Mouse (Mus musculus): Measurements from ENCODE around the gene Cxcr4. TPM values are rescaled to one million over a fixed set of nuclear protein-coding genes. Genes with fewer than 3 reads are reported as not detected.

Cxcr4 gene
- polyA plus RNA-seq, 1 experiment from 2014 or later, result 5.6 TPM

- Histone ChIP-seq H3K27ac (ENCODE audit: low read depth) (no peak overlapping the region), H3K9me3 (ENCODE audit: control insufficient read depth, low read length) (no peaks in the 10 kb centered on the region), H3K4me3 (ENCODE audit: low read depth, low read length) (no peak overlapping the region), H3K27me3 (replicated peaks; ENCODE audit: control insufficient read depth, insufficient read depth, low read length) (no peaks in the 10 kb centered on the region), H3K4me1 (replicated peaks; ENCODE audit: control insufficient read depth, insufficient read depth, low read length) (0 out of 2 replicates have a peak, but pooled peaks cover 2% of the 10 kb centered on the region), H3K4me2 (ENCODE audit: low read length) (no peak overlapping the region), H3K36me3 (ENCODE audit: control insufficient read depth, insufficient read depth, low read length) (no peaks in the 10 kb centered on the region), H3K9ac (ENCODE audit: low read length) (no peak overlapping the region)
- 82% methylated on average over 17 of the region's 17 CpGs for WGBS
- DNase-seq (ENCODE audit: low spot score), result no peak
- ATAC-seq (replicated peaks; ENCODE audit: low FRiP score, low TSS enrichment, low read depth), result no peak
These were observed 22.0 kb downstream of the Cxcr4 start for GRCm38 (mm10) chr1:128569992-128570648.

- no peak overlapping the region for H3K4me2 ChIP-seq (ENCODE audit: low read length)
These were observed 24.6 kb downstream of the Cxcr4 start for GRCm38 (mm10) chr1:128567224-128568197.

GRCm38 (mm10) chr1:128563905-128564304 is 28.2 kb downstream of the Cxcr4 start:
- no peak for DNase-seq (ENCODE audit: low spot score)

More at GRCm38 (mm10) chr1:128567224-128568197, 24.6 kb downstream of the Cxcr4 start:
- WGBS, result 82% methylated on average over 12 of the region's 12 CpGs
- DNase-seq (ENCODE audit: low spot score), result no peak
- 0 out of 2 replicates have a peak, but pooled peaks cover 2% of the 10 kb centered on the region for H3K4me1 ChIP-seq (replicated peaks; ENCODE audit: control insufficient read depth, insufficient read depth, low read length)
- no peak overlapping the region for H3K4me3 ChIP-seq (ENCODE audit: low read depth, low read length)
- no peak overlapping the region for H3K9ac ChIP-seq (ENCODE audit: low read length)
- H3K27me3 ChIP-seq (replicated peaks; ENCODE audit: control insufficient read depth, insufficient read depth, low read length), result no peaks in the 10 kb centered on the region
- no peak for ATAC-seq (replicated peaks; ENCODE audit: low FRiP score, low TSS enrichment, low read depth)
- no peaks in the 10 kb centered on the region for H3K9me3 ChIP-seq (ENCODE audit: control insufficient read depth, low read length)
- H3K27ac ChIP-seq (ENCODE audit: low read depth), result no peak overlapping the region
- H3K36me3 ChIP-seq (ENCODE audit: control insufficient read depth, insufficient read depth, low read length), result no peaks in the 10 kb centered on the region

GRCm38 (mm10) chr1:128561325-128561874 is 30.7 kb downstream of the Cxcr4 start:
- Histone ChIP-seq H3K4me2 (ENCODE audit: low read length) (no peak overlapping the region), H3K9me3 (ENCODE audit: control insufficient read depth, low read length) (no peaks in the 10 kb centered on the region), H3K27me3 (replicated peaks; ENCODE audit: control insufficient read depth, insufficient read depth, low read length) (no peaks in the 10 kb centered on the region), H3K4me3 (ENCODE audit: low read depth, low read length) (no peak overlapping the region), H3K4me1 (replicated peaks; ENCODE audit: control insufficient read depth, insufficient read depth, low read length) (peaks cover 8% of the 10 kb centered on the region; the same call in 1 of the 2 replicates), H3K9ac (ENCODE audit: low read length) (no peak overlapping the region), H3K36me3 (ENCODE audit: control insufficient read depth, insufficient read depth, low read length) (no peaks in the 10 kb centered on the region), H3K27ac (ENCODE audit: low read depth) (no peak overlapping the region)
- no peak for ATAC-seq (replicated peaks; ENCODE audit: low FRiP score, low TSS enrichment, low read depth)
- WGBS, result 84% methylated on average over 9 of the region's 9 CpGs
- no peak for DNase-seq (ENCODE audit: low spot score)

More at GRCm38 (mm10) chr1:128563905-128564304, 28.2 kb downstream of the Cxcr4 start:
- H3K9me3 ChIP-seq (ENCODE audit: control insufficient read depth, low read length), result no peaks in the 10 kb centered on the region
- H3K9ac ChIP-seq (ENCODE audit: low read length), result no peak overlapping the region
- ATAC-seq (replicated peaks; ENCODE audit: low FRiP score, low TSS enrichment, low read depth), result no peak
- H3K27me3 ChIP-seq (replicated peaks; ENCODE audit: control insufficient read depth, insufficient read depth, low read length), result no peaks in the 10 kb centered on the region
- no peak overlapping the region for H3K4me3 ChIP-seq (ENCODE audit: low read depth, low read length)
- H3K36me3 ChIP-seq (ENCODE audit: control insufficient read depth, insufficient read depth, low read length), result no peaks in the 10 kb centered on the region
- WGBS, result 79% methylated on average over 3 of the region's 3 CpGs
- no peak overlapping the region for H3K27ac ChIP-seq (ENCODE audit: low read depth)
- no peak overlapping the region for H3K4me2 ChIP-seq (ENCODE audit: low read length)
- H3K4me1 ChIP-seq (replicated peaks; ENCODE audit: control insufficient read depth, insufficient read depth, low read length), result peaks cover 8% of the 10 kb centered on the region; the same call in 1 of the 2 replicates

- Histone ChIP-seq H3K4me1 (replicated peaks; ENCODE audit: control insufficient read depth, insufficient read depth, low read length) (peaks cover 5% of the 10 kb centered on the region; the same call in 1 of the 2 replicates), H3K4me3 (ENCODE audit: low read depth, low read length) (no peak overlapping the region), H3K4me2 (ENCODE audit: low read length) (no peak overlapping the region), H3K9me3 (ENCODE audit: control insufficient read depth, low read length) (no peaks in the 10 kb centered on the region), H3K27ac (ENCODE audit: low read depth) (no peak overlapping the region), H3K27me3 (replicated peaks; ENCODE audit: control insufficient read depth, insufficient read depth, low read length) (no peaks in the 10 kb centered on the region), H3K9ac (ENCODE audit: low read length) (no peak overlapping the region), H3K36me3 (ENCODE audit: control insufficient read depth, insufficient read depth, low read length) (no peaks in the 10 kb centered on the region)
- DNase-seq (ENCODE audit: low spot score), result no peak
- no peak for ATAC-seq (replicated peaks; ENCODE audit: low FRiP score, low TSS enrichment, low read depth)
- WGBS, result 66% methylated on average over 14 of the region's 14 CpGs
These were observed 31.4 kb downstream of the Cxcr4 start for GRCm38 (mm10) chr1:128560452-128561324.

- Histone ChIP-seq H3K27ac (ENCODE audit: low read depth) (no peak overlapping the region), H3K9me3 (ENCODE audit: control insufficient read depth, low read length) (no peaks in the 10 kb centered on the region), H3K36me3 (ENCODE audit: control insufficient read depth, insufficient read depth, low read length) (no peaks in the 10 kb centered on the region), H3K4me3 (ENCODE audit: low read depth, low read length) (no peak overlapping the region), H3K27me3 (replicated peaks; ENCODE audit: control insufficient read depth, insufficient read depth, low read length) (no peaks in the 10 kb centered on the region), H3K4me1 (replicated peaks; ENCODE audit: control insufficient read depth, insufficient read depth, low read length) (peaks cover 5% of the 10 kb centered on the region; the same call in 1 of the 2 replicates), H3K9ac (ENCODE audit: low read length) (no peak overlapping the region), H3K4me2 (ENCODE audit: low read length) (no peak overlapping the region)
- 75% methylated on average over 4 of the region's 4 CpGs for WGBS
- DNase-seq (ENCODE audit: low spot score), result no peak
- ATAC-seq (replicated peaks; ENCODE audit: low FRiP score, low TSS enrichment, low read depth), result no peak
These were observed 34.1 kb downstream of the Cxcr4 start for GRCm38 (mm10) chr1:128557953-128558352.

GRCm38 (mm10) chr1:128552545-128552944 is 39.5 kb downstream of the Cxcr4 start:
- ATAC-seq (replicated peaks; ENCODE audit: low FRiP score, low TSS enrichment, low read depth), result no peak
- Histone ChIP-seq H3K4me2 (ENCODE audit: low read length) (no peak overlapping the region), H3K36me3 (ENCODE audit: control insufficient read depth, insufficient read depth, low read length) (no peaks in the 10 kb centered on the region), H3K9me3 (ENCODE audit: control insufficient read depth, low read length) (no peaks in the 10 kb centered on the region), H3K9ac (ENCODE audit: low read length) (no peak overlapping the region), H3K4me3 (ENCODE audit: low read depth, low read length) (no peak overlapping the region), H3K27ac (ENCODE audit: low read depth) (no peak overlapping the region), H3K4me1 (replicated peaks; ENCODE audit: control insufficient read depth, insufficient read depth, low read length) (peaks cover 2% of the 10 kb centered on the region; the same call in 1 of the 2 replicates), H3K27me3 (replicated peaks; ENCODE audit: control insufficient read depth, insufficient read depth, low read length) (no peaks in the 10 kb centered on the region)
- DNase-seq (ENCODE audit: low spot score), result no peak
